Mouse (Mus musculus) layer of hippocampus, postnatal 25 days (tissue): Measurements from ENCODE around the gene Tas2r134. TPM values are rescaled to one million over a fixed set of nuclear protein-coding genes. Genes with fewer than 3 reads are reported as not detected.

Experiments
- DNase-seq, 2 experiments: peaks; one replicate each; pipeline ENCODE4 v3.0.0; 2022; ENCODE audit warnings: mixed read lengths in 2 of 2, low spot score in 1 of 2; ENCODE audit errors: extremely low spot score in 1 of 2
- total RNA-seq, 2 experiments: library from RNA; stranded (reverse); gene quantifications; 2 replicates each; pipeline ENCODE4 v1.2.3; 2021

The Tas2r134 gene
- total RNA-seq, 2 experiments from 2014 or later: not detected

DNA sequence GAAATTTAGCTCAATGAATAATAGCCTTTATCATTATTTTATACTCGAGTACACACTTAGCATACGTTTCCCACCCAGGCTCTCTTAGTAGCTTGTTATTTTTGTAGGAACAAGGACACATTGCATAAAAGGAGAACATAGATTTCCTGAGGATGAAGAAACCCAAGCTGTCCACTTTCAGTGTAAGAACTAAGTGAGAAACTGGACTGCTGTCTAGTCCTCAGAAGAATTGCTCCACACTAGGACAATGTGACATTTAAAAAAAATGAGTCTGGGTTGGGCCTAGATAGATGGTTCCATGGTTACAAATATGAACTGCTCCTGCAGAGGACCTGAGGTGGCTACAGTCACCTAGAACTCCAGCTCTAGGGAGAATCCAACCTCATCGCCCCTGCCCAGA is 20.7 kb downstream of the Tas2r134 start:
- no peak for DNase-seq

DNA sequence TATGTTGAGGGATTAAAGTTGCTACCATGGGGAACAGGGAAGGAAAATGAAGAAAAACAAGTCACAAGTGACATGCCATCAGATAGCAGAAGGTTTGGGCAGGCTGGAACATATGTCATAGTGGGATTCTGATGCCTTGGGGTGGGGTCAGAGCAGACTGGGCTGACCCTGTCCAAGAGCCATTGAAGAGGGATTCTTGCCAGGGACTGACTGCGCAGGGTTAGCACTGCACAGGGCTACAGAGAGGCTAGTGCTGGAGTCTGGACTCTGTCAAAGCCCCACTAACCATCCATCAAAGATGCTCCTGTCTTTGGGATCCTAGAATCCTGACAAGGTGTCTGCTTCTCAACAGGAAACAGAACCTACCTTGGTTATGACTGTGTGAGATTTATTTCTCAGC is 22.6 kb downstream of the Tas2r134 start:
- DNase-seq: no peak

GRCm38 (mm10) chr2:51652086-51652485 is 24.8 kb downstream of the Tas2r134 start:
- no peak for DNase-seq

DNA sequence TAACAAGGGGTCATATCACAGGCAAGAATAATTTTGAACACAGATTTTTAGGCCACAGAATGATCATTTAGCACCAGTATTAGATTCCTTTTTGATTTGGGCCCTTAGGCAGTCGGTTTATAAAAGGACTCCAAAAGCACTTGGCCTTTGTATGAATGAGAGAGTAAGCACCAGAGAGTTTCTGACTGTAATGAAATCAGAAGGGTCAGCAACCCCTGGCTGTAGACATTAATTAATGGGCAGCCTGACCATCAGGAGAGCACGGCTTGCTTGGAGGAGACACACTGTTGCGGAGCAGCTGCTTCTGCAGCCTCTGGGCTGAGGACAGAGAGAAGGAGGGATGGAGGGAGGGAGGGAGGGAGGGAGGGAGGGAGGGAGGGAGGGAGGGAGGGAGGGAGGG is 30.4 kb downstream of the Tas2r134 start:
- no peak for DNase-seq

- DNase-seq: no peak
Measured at GRCm38 (mm10) chr2:51658288-51658687, 31.0 kb downstream of the Tas2r134 start.

GRCm38 (mm10) chr2:51674321-51674720 is 47.0 kb downstream of the Tas2r134 start:
- DNase-seq: no peak
